Mouse (Mus musculus) intestine, embryonic 16.5 days (tissue): Measurements from ENCODE around the gene Atp5k. TPM values are rescaled to one million over a fixed set of nuclear protein-coding genes. Genes with fewer than 3 reads are reported as not detected.

ENCODE experiments used
- ATAC-seq: fragments of 200-750 bp; cut with Nextera tagmentation; 2 replicates; pipeline ENCODE4 v1.8.0; 2017; ENCODE audit warnings: moderate TSS enrichment, moderate library complexity
- H3K27ac ChIP-seq: fragments of 300-500 bp; sonication (generic); 2 replicates; pipeline ENCODE4 v1.5.1; 2014; ENCODE audit warnings: mild to moderate bottlenecking, low read length
- H3K27me3 ChIP-seq: fragments of 300-500 bp; sonication (generic); replicated peaks from 2 replicates; pipeline ENCODE4 v1.6.1; 2014; ENCODE audit warnings: low read length, control low read depth, mixed read lengths; ENCODE audit not compliant: control insufficient read depth, insufficient read depth
- H3K36me3 ChIP-seq: fragments of 300-500 bp; sonication (generic); 2 replicates; pipeline ENCODE4 v1.6.1; 2014; ENCODE audit warnings: low read length, control low read depth; ENCODE audit not compliant: control insufficient read depth, insufficient read depth
- H3K4me1 ChIP-seq: fragments of 300-500 bp; sonication (generic); 2 replicates; pipeline ENCODE4 v1.6.1; 2014; ENCODE audit warnings: low read length, control low read depth, mixed read lengths; ENCODE audit not compliant: control insufficient read depth, insufficient read depth
- H3K4me2 ChIP-seq: fragments of 300-500 bp; sonication (generic); 2 replicates; pipeline ENCODE4 v1.6.1; 2014; ENCODE audit warnings: low read depth, low read length, control low read depth
- H3K4me3 ChIP-seq: fragments of 300-500 bp; sonication (generic); 2 replicates; pipeline ENCODE4 v1.5.1; 2014; ENCODE audit warnings: mild to moderate bottlenecking, low read length
- H3K9ac ChIP-seq: fragments of 300-500 bp; sonication (generic); 2 replicates; pipeline ENCODE4 v1.6.1; 2014; ENCODE audit warnings: low read depth, low read length
- H3K9me3 ChIP-seq: fragments of 300-500 bp; sonication (generic); 2 replicates; pipeline ENCODE4 v1.6.1; 2016; ENCODE audit warnings: low read length, control low read depth; ENCODE audit not compliant: control insufficient read depth
- WGBS: fragments of 180-500 bp; shearing (Covaris S2); extraction: QIAGEN DNeasy Blood & Tissue Kit; methylation state at CpG from one replicate; pipeline ENCODE4 v1.1.7; 2014; 5-methylcytosine and 5-hydroxymethylcytosine counted together
- polyA plus RNA-seq: library from polyadenylated mRNA; unstranded; fragments of >200 nt; fragmentation: Nextera tagmentation; extraction: Ambion mirVana; gene quantifications from 2 replicates; pipeline ENCODE4 v1.2.1, GENCODE M21; 2015

Gene Atp5k
- polyA plus RNA-seq, 1 experiment from 2014 or later = 440 TPM

- Histone ChIP-seq H3K4me3 (no peak overlapping the region), H3K27me3 (no peaks in the 10 kb centered on the region), H3K4me2 (no peak overlapping the region), H3K9me3 (no peaks in the 10 kb centered on the region), H3K36me3 (no peaks in the 10 kb centered on the region), H3K27ac (no peak overlapping the region), H3K4me1 (no peaks in the 10 kb centered on the region), H3K9ac (no peak overlapping the region)
- ATAC-seq = no peak
- WGBS = 69% methylated on average over 4 of the region's 4 CpGs
Measured at GRCm38 (mm10) chr5:108403453-108403852, 30.8 kb downstream of the Atp5k start.

GRCm38 (mm10) chr5:108389744-108390143, 44.5 kb downstream of the Atp5k start:
- no peaks in the 10 kb centered on the region for H3K27me3 ChIP-seq
- H3K9me3 ChIP-seq = no peaks in the 10 kb centered on the region
- no peak overlapping the region for H3K4me3 ChIP-seq
- H3K9ac ChIP-seq = no peak overlapping the region
- H3K36me3 ChIP-seq = no peaks in the 10 kb centered on the region
- no peak overlapping the region for H3K4me2 ChIP-seq
- H3K4me1 ChIP-seq = no peaks in the 10 kb centered on the region
- 79% methylated on average over 3 of the region's 3 CpGs for WGBS
- no peak for ATAC-seq
- no peak overlapping the region for H3K27ac ChIP-seq

- Histone ChIP-seq H3K9ac (no peak within 1 kb of the TSS), H3K27me3 (no peaks in the 10 kb centered on the region), H3K36me3 (no peaks in the 10 kb centered on the region), H3K27ac (no peak within 1 kb of the TSS), H3K4me2 (no peak within 1 kb of the TSS), H3K4me1 (no peaks in the 10 kb centered on the region), H3K4me3 (no peak within 1 kb of the TSS), H3K9me3 (no peaks in the 10 kb centered on the region)
- ATAC-seq = no peak
- WGBS = 70% methylated on average over 7 of the region's 7 CpGs
Measured at GRCm38 (mm10) chr5:108388201-108388600, 46.0 kb downstream of the Atp5k start, which contains the start of gene Pde6b. Gene Pde6b, plus strand, starts transcription at chr5:108388391.

GRCm38 (mm10) chr5:108386449-108386848, 47.8 kb downstream of the Atp5k start:
- H3K4me2 ChIP-seq = no peak overlapping the region
- ATAC-seq = no peak
- H3K9ac ChIP-seq = no peak overlapping the region
- H3K4me1 ChIP-seq = no peaks in the 10 kb centered on the region
- H3K9me3 ChIP-seq = no peaks in the 10 kb centered on the region
- no peaks in the 10 kb centered on the region for H3K27me3 ChIP-seq
- WGBS = 68% methylated on average over 4 of the region's 4 CpGs
- H3K27ac ChIP-seq = no peak overlapping the region
- no peak overlapping the region for H3K4me3 ChIP-seq
- H3K36me3 ChIP-seq = no peaks in the 10 kb centered on the region

- Histone ChIP-seq H3K4me1 (no peaks in the 10 kb centered on the region), H3K4me2 (no peak overlapping the region), H3K36me3 (no peaks in the 10 kb centered on the region), H3K27ac (no peak overlapping the region), H3K4me3 (no peak overlapping the region), H3K9ac (no peak overlapping the region), H3K9me3 (no peaks in the 10 kb centered on the region), H3K27me3 (no peaks in the 10 kb centered on the region)
- no peak for ATAC-seq
- 83% methylated on average over 2 of the region's 2 CpGs for WGBS
Measured at GRCm38 (mm10) chr5:108385632-108386031, 48.6 kb downstream of the Atp5k start.

Other genes starting within 250 kb of the Atp5k start
- gene Dr1, start 165.6 kb downstream of the Atp5k start, polyA plus RNA-seq = 38.6 and 39.3 TPM in 2 replicates
- gene Pigg, start 121.8 kb downstream of the Atp5k start, polyA plus RNA-seq = 7.9 and 8.3 TPM in 2 replicates
- gene Gm42517, start 66.5 kb downstream of the Atp5k start, polyA plus RNA-seq = 0.07 TPM in 1 of 2 replicates, not detected in the other
- gene Pde6b, start 46.1 kb downstream of the Atp5k start, polyA plus RNA-seq = 0.43 and 0.47 TPM in 2 replicates
- 0.38 and 0.55 TPM in 2 replicates for gene Mfsd7a, start 14.4 kb upstream of the Atp5k start, polyA plus RNA-seq
- gene Pcgf3, start 26.8 kb upstream of the Atp5k start, polyA plus RNA-seq = 12.7 and 15.5 TPM in 2 replicates
- gene Cplx1, start 115.6 kb upstream of the Atp5k start, polyA plus RNA-seq = 2.3 and 2.7 TPM in 2 replicates
- gene Gak, start 195.3 kb upstream of the Atp5k start, polyA plus RNA-seq = 75.7 and 85.1 TPM in 2 replicates
- gene Tmem175, start 195.3 kb upstream of the Atp5k start, polyA plus RNA-seq = 31.7 and 31.9 TPM in 2 replicates
- 11.3 and 11.9 TPM in 2 replicates for gene Idua, start 225.9 kb upstream of the Atp5k start, polyA plus RNA-seq
- gene Dgkq, start 235.2 kb upstream of the Atp5k start, polyA plus RNA-seq = 11.3 and 14.0 TPM in 2 replicates
- 8.0 and 9.7 TPM in 2 replicates for gene Slc26a1, start 241.1 kb upstream of the Atp5k start, polyA plus RNA-seq